Mouse (Mus musculus) stomach, postnatal 0 days (tissue): ENCODE measurements around the gene Abcc6. TPM values are rescaled to one million over a fixed set of nuclear protein-coding genes. Genes with fewer than 3 reads are reported as not detected.
A peak's percentile ranks its signal among the peaks of the same experiment; 100 is the strongest.

ENCODE experiments used
- ATAC-seq: fragments of 200-750 bp; cut with Nextera tagmentation; 2 replicates; pipeline ENCODE4 v1.8.0; 2017; ENCODE audit not compliant: low FRiP score, low TSS enrichment
- DNase-seq: peaks from one replicate; pipeline ENCODE4 v3.0.0-alpha.2; 2016; ENCODE audit warnings: low spot score
- H3K27ac ChIP-seq: fragments of 300-500 bp; sonication (generic); replicated peaks from 2 replicates; pipeline ENCODE4 v1.5.1; 2014; ENCODE audit warnings: mild to moderate bottlenecking, control low read depth
- H3K27me3 ChIP-seq: fragments of 300-500 bp; sonication (generic); 2 replicates; pipeline ENCODE4 v1.6.1; 2014; ENCODE audit warnings: low read length; ENCODE audit not compliant: control insufficient read depth, insufficient read depth
- H3K36me3 ChIP-seq: fragments of 300-500 bp; sonication (generic); 2 replicates; pipeline ENCODE4 v1.6.1; 2014; ENCODE audit warnings: low read length, mixed read lengths; ENCODE audit not compliant: control insufficient read depth, insufficient read depth
- H3K4me1 ChIP-seq: fragments of 300-500 bp; sonication (generic); replicated peaks from 2 replicates; pipeline ENCODE4 v1.6.1; 2014; ENCODE audit warnings: antibody characterized with exemption; ENCODE audit not compliant: control insufficient read depth, insufficient read depth
- H3K4me2 ChIP-seq: fragments of 300-500 bp; sonication (generic); replicated peaks from 2 replicates; pipeline ENCODE4 v1.6.1; 2014; ENCODE audit warnings: low read depth, mild to moderate bottlenecking, control low read depth, moderate library complexity
- H3K4me3 ChIP-seq: fragments of 300-500 bp; sonication (generic); 2 replicates; pipeline ENCODE4 v1.5.1; 2014; ENCODE audit warnings: low read depth, low read length, control low read depth
- H3K9ac ChIP-seq: fragments of 300-500 bp; sonication (generic); 2 replicates; pipeline ENCODE4 v1.6.1; 2014; ENCODE audit warnings: mild to moderate bottlenecking, low read length, control low read depth, mixed read lengths
- H3K9me3 ChIP-seq: fragments of 300-500 bp; sonication (generic); 2 replicates; pipeline ENCODE4 v1.6.1; 2016; ENCODE audit warnings: low read length; ENCODE audit not compliant: control insufficient read depth
- CTCF ChIP-seq: IDR thresholded peaks from 2 replicates; pipeline ENCODE4 v1.5.1; 2016; ENCODE audit warnings: antibody characterized with exemption, low read depth, mild to moderate bottlenecking, moderate library complexity
- EP300 ChIP-seq: optimal IDR thresholded peaks from 2 replicates; pipeline ENCODE3; 2016; ENCODE audit warnings: antibody characterized with exemption
- WGBS: fragments of 180-500 bp; shearing (Covaris S2); extraction: QIAGEN DNeasy Blood & Tissue Kit; methylation state at CpG from one replicate; pipeline ENCODE4 v1.1.7; 2014; 5-methylcytosine and 5-hydroxymethylcytosine counted together
- polyA plus RNA-seq: library from polyadenylated mRNA; unstranded; fragments of >200 nt; fragmentation: Nextera tagmentation; extraction: Ambion mirVana; gene quantifications from 2 replicates; pipeline ENCODE4 v1.2.1, GENCODE M21; 2015

Abcc6 gene
- polyA plus RNA-seq, 1 experiment from 2014 or later, result 0.44 TPM

- no peaks in the 10 kb centered on the region for H3K9me3 ChIP-seq
- H3K27ac ChIP-seq, result no peak overlapping the region
- H3K4me2 ChIP-seq, result no peak overlapping the region
- no peak overlapping the region for H3K4me3 ChIP-seq
- ATAC-seq, result no peak
- H3K27me3 ChIP-seq, result no peaks in the 10 kb centered on the region
- H3K4me1 ChIP-seq, result no peaks in the 10 kb centered on the region
- no peak overlapping the region for H3K9ac ChIP-seq
- no peak for DNase-seq
- H3K36me3 ChIP-seq, result no peaks in the 10 kb centered on the region
- TF ChIP-seq EP300 (no peak), CTCF (peak; percentile 37)
- 56% methylated on average over 4 of the region's 4 CpGs for WGBS
These were observed 27.4 kb downstream of the Abcc6 start for GRCm38 (mm10) chr7:46002748-46003147.

- H3K4me3 ChIP-seq, result no peak overlapping the region
- H3K4me1 ChIP-seq, result no peaks in the 10 kb centered on the region
- H3K9ac ChIP-seq, result no peak overlapping the region
- H3K4me2 ChIP-seq, result no peak overlapping the region
- H3K9me3 ChIP-seq, result no peaks in the 10 kb centered on the region
- WGBS, result 91% methylated on average over 4 of the region's 4 CpGs
- no peak overlapping the region for H3K27ac ChIP-seq
- H3K36me3 ChIP-seq, result no peaks in the 10 kb centered on the region
- no peaks in the 10 kb centered on the region for H3K27me3 ChIP-seq
- TF ChIP-seq CTCF (no peak), EP300 (no peak)
- DNase-seq (no peak), ATAC-seq (no peak)
These were observed 29.5 kb downstream of the Abcc6 start for GRCm38 (mm10) chr7:46000577-46000976.

- no peaks in the 10 kb centered on the region for H3K27me3 ChIP-seq
- DNase-seq (no peak), ATAC-seq (no peak)
- no peaks in the 10 kb centered on the region for H3K36me3 ChIP-seq
- H3K4me1 ChIP-seq, result no peaks in the 10 kb centered on the region
- TF ChIP-seq CTCF (no peak), EP300 (no peak)
- no peak overlapping the region for H3K27ac ChIP-seq
- no peaks in the 10 kb centered on the region for H3K9me3 ChIP-seq
- no peak overlapping the region for H3K4me2 ChIP-seq
- no peak overlapping the region for H3K9ac ChIP-seq
- no peak overlapping the region for H3K4me3 ChIP-seq
- 75% methylated on average over 8 of the region's 8 CpGs for WGBS
These were observed 37.6 kb downstream of the Abcc6 start for GRCm38 (mm10) chr7:45992470-45992869.

- no peak for ATAC-seq
These were observed 41.8 kb downstream of the Abcc6 start for GRCm38 (mm10) chr7:45988344-45988743.

GRCm38 (mm10) chr7:45986893-45987292 lies 43.2 kb downstream of the Abcc6 start:
- Histone ChIP-seq H3K4me1 (no peaks in the 10 kb centered on the region), H3K27ac (no peak overlapping the region), H3K4me2 (no peak overlapping the region), H3K36me3 (no peaks in the 10 kb centered on the region), H3K9ac (no peak overlapping the region), H3K9me3 (no peaks in the 10 kb centered on the region), H3K27me3 (no peaks in the 10 kb centered on the region), H3K4me3 (no peak overlapping the region)
- 75% methylated on average over 3 of the region's 6 CpGs for WGBS
- DNase-seq, result no peak
- TF ChIP-seq EP300 (no peak), CTCF (no peak)
- ATAC-seq, result no peak

More at GRCm38 (mm10) chr7:45988344-45988743, 41.8 kb downstream of the Abcc6 start:
- no peak overlapping the region for H3K4me2 ChIP-seq
- H3K9ac ChIP-seq, result no peak overlapping the region
- H3K36me3 ChIP-seq, result no peaks in the 10 kb centered on the region
- H3K9me3 ChIP-seq, result no peaks in the 10 kb centered on the region
- H3K27me3 ChIP-seq, result no peaks in the 10 kb centered on the region
- no peaks in the 10 kb centered on the region for H3K4me1 ChIP-seq
- WGBS, result 83% methylated on average over 1 of the region's 1 CpGs
- TF ChIP-seq CTCF, result no peak
- no peak for TF ChIP-seq EP300
- no peak overlapping the region for H3K27ac ChIP-seq
- DNase-seq, result no peak
- H3K4me3 ChIP-seq, result no peak overlapping the region

- WGBS, result 78% methylated on average over 5 of the region's 5 CpGs
- Histone ChIP-seq H3K9me3 (no peaks in the 10 kb centered on the region), H3K36me3 (no peaks in the 10 kb centered on the region), H3K27ac (no peak overlapping the region), H3K4me1 (no peaks in the 10 kb centered on the region), H3K4me3 (no peak overlapping the region), H3K4me2 (no peak overlapping the region), H3K27me3 (no peaks in the 10 kb centered on the region), H3K9ac (no peak overlapping the region)
- no peak for ATAC-seq
- DNase-seq, result no peak
- TF ChIP-seq EP300, result no peak
- no peak for TF ChIP-seq CTCF
These were observed 48.5 kb downstream of the Abcc6 start for GRCm38 (mm10) chr7:45981612-45982011.
